Mouse (Mus musculus) lung, adult 2 months (tissue): ENCODE measurements around the gene Cfap52.

ENCODE experiments used
- CTCF ChIP-seq: fragments of 200-500 bp; IDR thresholded peaks from 2 replicates; pipeline ENCODE4 v1.5.1; 2011; ENCODE audit warnings: mild to moderate bottlenecking, low read length, control low read depth; ENCODE audit not compliant: insufficient read depth
- POLR2A ChIP-seq: fragments of 200-500 bp; IDR thresholded peaks from 2 replicates; pipeline ENCODE4 v1.6.1; 2011; ENCODE audit warnings: low read depth, mild to moderate bottlenecking, control low read depth, low read length, borderline replicate concordance; ENCODE audit errors: extremely low read depth

GRCm38 (mm10) chr11:67965242-67965883 is at the start of gene Cfap52:
- TF ChIP-seq CTCF: no peak
- TF ChIP-seq POLR2A: no peak
